Mouse (Mus musculus) WW6 (cell line): ENCODE results near the gene Rasgef1b.
"Not testable (repeated sequence)": the region's sequence is repeated elsewhere in the genome, so short reads cannot be mapped to it uniquely, and the experiment has no call there.

ENCODE experiments used
- DNase-seq: peaks from one replicate; pipeline ENCODE4 v3.0.0-alpha.2; 2013; ENCODE audit warnings: low read depth, low spot score

Gene Rasgef1b

GRCm38 (mm10) chr5:99216588-99217152, 512.2 kb downstream of the Rasgef1b start:
- not testable (repeated sequence) for DNase-seq

DNA sequence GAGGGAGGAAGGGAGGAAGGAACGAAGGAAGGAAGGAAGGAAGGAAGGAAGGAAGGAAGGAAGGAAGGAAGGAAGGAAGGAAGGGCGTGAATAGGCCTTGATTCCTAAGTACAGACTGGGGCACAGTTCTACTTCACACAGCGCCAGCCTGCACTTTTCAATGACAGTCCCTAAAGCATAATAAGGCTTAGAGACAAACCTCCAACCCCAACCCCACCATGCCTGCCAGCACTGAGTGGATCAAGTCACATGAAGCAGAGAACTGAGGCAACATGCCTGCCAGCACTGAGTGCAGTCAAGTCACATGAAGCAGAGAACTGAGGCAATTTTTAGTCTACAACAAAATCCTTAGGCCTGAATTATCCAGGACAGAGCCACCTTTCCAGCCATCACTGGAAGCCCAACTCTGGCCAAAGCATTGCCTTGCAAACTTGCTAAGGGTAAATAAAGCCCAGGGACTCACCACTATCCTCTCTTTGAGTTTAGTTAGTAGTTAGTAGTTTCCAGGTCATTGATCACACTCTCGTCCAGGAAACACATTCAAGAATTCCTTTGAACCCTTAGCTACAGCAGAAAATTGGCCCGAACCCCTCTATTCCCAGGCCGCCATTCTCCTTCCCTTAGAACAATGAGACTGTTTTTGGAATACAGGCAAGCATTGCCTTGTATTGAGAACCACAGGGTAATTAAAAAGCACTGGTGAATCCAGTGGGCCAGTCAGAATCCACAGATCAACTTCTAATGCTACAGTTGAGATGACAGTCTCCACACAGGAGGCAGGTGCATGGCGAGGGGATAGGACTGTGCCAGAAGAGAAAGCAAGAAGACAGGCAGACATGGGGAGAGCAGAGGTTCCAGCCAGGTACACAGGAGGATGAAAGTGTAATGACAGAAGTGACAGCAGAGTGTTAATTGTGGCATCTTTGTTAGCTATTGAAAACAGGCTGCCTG, 513.4 kb downstream of the Rasgef1b start:
- DNase-seq, result no peak

DNA sequence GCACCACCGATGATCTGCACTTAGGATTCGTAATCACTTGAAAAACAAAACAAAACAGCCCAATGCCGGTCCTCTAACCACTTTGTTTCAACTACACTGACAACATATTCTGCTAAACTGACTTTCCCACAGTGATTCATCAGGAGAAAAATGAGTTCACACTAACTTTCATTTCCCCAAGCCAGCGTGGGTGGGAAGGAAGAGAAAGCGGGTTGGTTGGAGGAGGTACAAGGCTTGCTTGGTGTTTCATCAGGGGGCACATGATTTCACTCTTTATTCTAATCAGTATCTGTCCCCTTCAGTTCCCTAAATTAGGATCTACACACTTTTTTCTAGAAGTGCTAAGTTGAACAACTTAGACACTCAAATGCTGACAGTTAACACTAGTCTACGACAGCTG, 514.5 kb downstream of the Rasgef1b start:
- no peak for DNase-seq

DNA sequence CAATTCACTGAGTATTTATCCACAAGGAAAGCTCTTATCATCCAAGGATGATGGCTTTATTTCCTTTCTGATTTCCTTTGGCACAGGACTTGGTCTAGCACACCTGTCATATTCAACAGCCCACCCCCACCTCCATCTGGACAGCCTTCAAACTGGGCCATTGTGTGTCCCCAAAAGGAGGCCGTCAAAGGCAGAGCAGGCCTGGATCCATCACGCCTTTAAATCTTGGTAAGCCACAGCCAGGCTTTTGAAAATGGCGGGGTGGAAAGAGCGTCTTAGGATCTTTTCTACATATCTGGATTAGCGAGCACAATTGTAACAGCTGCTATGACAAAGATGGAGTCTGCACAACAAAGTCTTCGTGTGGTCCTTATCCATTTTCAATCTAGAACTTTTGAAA, 515.7 kb downstream of the Rasgef1b start:
- DNase-seq, result no peak

- DNase-seq, result no peak
Measured at GRCm38 (mm10) chr5:99203475-99203874, 525.4 kb downstream of the Rasgef1b start.

DNA sequence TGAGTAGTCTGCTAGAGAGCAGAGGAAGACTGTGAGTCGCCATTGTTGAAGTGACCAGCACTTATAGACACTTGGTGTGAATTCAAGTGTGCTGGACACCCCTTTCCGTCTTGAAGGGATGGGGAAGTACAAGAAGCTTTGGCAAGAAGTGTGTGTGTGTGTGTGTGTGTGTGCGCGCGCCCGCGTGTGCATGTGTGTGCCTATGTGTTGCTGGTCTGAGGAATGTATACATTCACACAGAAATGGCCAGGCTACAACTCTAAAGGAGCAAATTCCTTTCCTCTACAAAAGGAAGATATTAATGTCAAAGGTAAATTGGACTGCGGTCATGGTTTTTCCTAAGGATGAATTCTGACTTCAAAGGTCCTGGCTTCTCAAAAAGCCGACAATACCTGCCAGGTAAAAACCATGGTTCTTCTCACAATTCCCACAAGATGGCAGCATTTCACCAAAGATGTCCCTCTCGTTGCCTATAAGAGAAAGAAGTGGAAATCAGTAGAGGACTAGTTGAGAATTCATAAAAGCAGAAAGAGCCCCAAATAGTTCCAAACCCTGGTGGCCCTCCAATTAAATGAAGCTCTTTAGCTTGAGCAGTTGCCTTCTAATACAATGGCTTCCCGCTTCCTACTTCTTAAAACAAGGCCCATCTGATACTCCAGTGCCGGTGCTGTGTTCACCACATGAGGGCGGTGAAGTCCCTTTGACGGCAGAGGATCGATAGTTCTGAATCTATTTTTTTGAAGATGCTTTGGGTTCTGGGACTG, 526.6 kb downstream of the Rasgef1b start:
- no peak for DNase-seq

DNA sequence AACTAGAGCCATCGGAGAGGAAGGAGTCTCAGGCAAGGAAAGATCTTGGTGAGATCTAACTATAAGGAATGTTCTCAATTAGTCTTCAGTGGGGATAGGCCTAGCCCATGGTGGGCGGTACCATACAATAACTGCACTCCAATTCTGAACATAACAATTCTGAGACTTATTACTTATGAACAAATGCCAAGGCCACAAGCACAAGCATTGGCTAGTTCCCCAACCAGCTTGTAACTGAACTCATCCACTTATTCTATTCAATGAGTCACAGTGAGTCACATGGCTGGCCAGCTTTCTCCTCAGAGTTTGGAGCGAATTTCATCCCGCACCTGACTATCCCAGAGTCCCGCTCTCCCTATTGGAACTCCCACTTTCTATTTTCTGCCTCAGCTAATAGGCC, 533.4 kb downstream of the Rasgef1b start:
- no peak for DNase-seq

DNA sequence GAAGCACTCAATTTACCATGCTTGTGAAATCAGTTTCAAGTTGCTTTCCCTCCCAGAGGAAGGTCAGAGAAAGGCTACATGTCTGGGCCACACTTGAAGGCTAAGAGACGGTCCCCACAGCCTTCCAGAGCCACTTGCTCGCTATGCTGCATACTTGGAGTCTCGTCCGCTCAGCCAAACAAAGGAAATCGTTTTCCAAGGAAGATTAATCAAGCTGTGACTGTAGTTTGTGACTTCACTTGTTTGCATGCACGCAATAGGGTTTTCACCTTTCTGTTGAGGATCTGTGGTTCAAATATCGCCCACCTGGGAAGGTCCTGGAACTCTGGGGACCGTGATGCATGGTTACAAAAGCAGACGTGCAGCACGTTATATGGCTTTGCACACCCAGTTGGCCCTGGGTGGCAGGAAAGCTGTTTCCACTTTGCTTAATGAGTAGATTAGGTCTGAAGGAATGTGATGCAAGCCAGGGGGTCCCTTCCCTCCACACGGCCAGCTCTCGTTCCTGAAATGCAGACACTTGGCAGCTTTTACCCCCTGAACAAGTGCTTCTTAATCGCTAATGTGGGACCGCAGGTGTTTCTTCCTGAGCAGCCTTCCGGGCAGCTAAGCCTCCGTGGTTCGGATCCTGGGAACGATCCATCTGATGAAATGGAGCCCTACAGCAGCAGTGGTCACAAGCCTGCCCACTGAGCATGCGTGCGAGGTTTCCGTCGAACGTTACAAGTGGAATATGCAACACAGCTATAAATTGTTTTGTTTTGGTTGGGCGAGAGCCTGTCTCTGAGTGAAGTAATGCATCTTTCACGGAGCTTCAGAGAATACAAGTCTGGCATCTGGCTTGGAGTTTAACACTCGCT, 537.7 kb downstream of the Rasgef1b start:
- DNase-seq, result no peak

- no peak for DNase-seq
Measured at GRCm38 (mm10) chr5:99183637-99184036, 545.2 kb downstream of the Rasgef1b start.

DNA sequence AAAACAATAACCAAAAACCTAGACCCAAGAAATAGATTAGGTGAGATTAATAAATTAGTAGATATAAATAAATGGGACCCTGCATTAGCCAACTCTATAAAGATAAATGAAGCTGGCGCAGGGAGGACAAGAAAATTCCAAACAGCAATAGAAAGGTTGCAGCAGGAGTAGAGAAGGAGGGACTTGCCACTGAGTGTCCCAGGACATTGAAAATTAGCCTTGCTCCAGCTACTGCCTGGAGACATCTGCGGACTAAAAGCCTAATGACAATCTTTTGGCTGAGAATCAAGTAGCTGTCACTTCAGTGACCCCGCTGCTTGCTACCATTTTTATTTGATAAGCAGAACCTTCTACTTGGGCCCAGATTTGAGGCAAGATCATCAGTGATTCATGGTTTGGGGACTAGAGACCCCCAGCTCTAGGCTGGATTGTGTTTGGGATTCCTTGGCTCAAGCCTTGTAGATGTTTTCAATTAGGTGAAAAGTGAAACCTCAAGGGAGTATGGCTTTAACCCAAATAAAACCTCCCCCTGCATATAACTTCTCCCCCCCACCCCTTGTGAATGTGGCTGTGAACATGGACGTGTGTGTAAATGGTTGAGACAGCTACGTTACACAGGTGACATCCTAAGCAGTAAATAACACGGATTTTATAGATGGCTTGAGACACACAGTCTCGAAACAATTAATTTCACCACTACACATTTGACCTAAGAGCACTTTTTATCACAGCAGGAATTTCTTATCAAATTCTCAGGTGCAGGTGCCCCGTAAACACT, 554.1 kb downstream of the Rasgef1b start:
- DNase-seq, result no peak

DNA sequence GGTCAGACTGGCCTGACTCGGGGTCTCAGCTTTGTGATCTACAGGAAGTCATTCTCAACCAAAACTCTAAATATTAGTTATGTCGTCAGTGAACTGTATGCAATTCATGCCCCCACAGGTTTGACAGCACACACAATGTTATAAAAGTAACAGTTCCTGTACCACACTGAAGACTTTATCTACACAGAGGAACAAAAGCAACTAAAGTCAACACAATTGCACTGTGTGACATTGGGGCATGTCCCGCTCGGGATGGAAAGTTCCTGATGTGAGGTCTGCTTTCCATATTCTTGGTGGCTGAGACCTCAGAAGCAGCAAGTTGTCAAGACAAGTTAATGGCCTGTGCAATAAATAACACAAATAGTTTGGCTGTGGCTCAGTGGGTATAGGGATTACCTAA, 559.0 kb downstream of the Rasgef1b start:
- no peak for DNase-seq

GRCm38 (mm10) chr5:99167767-99168166, 561.1 kb downstream of the Rasgef1b start:
- no peak for DNase-seq
